Mouse (Mus musculus): ENCODE measurements around the gene Grk6. TPM values are rescaled to one million over a fixed set of nuclear protein-coding genes. Genes with fewer than 3 reads are reported as not detected.

Gene Grk6
- polyA plus RNA-seq, 1 experiment = 8.4 TPM

- H3K27me3 ChIP-seq (ENCODE audit: control insufficient read depth, insufficient read depth, low read length) = no peaks in the 10 kb centered on the region
- no peak overlapping the region for H3K4me3 ChIP-seq (ENCODE audit: control insufficient read depth, low read depth, low read length)
- H3K4me1 ChIP-seq (ENCODE audit: control insufficient read depth, insufficient read depth, low read length) = peaks cover 39% of the 10 kb centered on the region
- no peaks in the 10 kb centered on the region for H3K36me3 ChIP-seq (ENCODE audit: control insufficient read depth, insufficient read depth, low read length)
- H3K27ac ChIP-seq (ENCODE audit: control insufficient read depth, insufficient read depth, low read depth, low read length) = no peak overlapping the region
- TF ChIP-seq POLR2A (IDR thresholded peaks at IDR 0.05; ENCODE audit: control insufficient read depth, low read depth, low read length) (no peak), CTCF (IDR thresholded peaks at IDR 0.05; ENCODE audit: control insufficient read depth, insufficient read depth, insufficient replicate concordance, low read depth, low read length) (no peak)
Measured at GRCm38 (mm10) chr13:55479008-55479407, 34.1 kb downstream of the Grk6 start.

DNA sequence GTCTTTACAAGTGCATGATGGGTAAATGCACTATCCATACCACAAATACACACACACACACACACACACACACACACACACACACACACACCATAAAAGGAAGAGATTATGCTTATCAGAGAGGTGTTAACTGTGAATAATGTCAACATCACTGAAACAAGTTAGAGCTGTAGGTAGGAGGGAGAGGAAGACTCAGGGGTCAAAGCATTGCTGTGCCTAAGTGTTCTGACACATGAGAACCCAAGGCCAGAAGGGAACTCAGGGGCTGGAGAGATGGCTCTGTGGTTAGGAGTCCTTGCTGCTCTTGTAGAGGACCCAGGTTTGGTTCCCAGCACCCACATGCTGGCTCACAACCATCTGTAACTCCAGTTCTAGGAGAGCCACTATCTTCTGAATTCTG, 35.1 kb downstream of the Grk6 start:
- no peaks in the 10 kb centered on the region for H3K27me3 ChIP-seq (ENCODE audit: control insufficient read depth, insufficient read depth, low read length)
- TF ChIP-seq POLR2A (IDR thresholded peaks at IDR 0.05; ENCODE audit: control insufficient read depth, low read depth, low read length) = no peak
- TF ChIP-seq CTCF (IDR thresholded peaks at IDR 0.05; ENCODE audit: control insufficient read depth, insufficient read depth, insufficient replicate concordance, low read depth, low read length) = no peak
- H3K4me3 ChIP-seq (ENCODE audit: control insufficient read depth, low read depth, low read length) = no peak overlapping the region
- H3K4me1 ChIP-seq (ENCODE audit: control insufficient read depth, insufficient read depth, low read length) = peaks cover 35% of the 10 kb centered on the region
- H3K36me3 ChIP-seq (ENCODE audit: control insufficient read depth, insufficient read depth, low read length) = no peaks in the 10 kb centered on the region
- no peak overlapping the region for H3K27ac ChIP-seq (ENCODE audit: control insufficient read depth, insufficient read depth, low read depth, low read length)

DNA sequence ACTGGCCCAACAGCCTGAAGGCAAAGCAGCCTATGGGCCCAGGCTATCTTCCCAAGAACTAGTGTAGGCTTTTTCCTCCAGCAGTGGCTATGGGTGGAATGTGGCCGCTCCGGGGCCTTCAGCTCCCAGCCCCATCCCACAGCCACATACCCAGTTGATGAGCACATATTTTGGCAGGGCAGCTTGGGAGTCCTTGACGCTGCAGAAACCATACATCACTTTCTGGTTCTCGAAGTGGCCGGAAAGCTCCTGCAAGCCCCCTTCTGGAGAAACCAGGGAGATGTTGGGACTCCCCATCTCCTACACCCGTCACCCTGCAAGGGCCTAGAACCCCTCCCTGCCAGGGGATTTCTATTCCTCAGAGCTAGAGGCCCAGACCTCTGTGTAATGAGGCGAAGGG, 37.7 kb downstream of the Grk6 start:
- TF ChIP-seq CTCF (IDR thresholded peaks at IDR 0.05; ENCODE audit: control insufficient read depth, insufficient read depth, insufficient replicate concordance, low read depth, low read length) (no peak), POLR2A (IDR thresholded peaks at IDR 0.05; ENCODE audit: control insufficient read depth, low read depth, low read length) (no peak)
- Histone ChIP-seq H3K4me3 (ENCODE audit: control insufficient read depth, low read depth, low read length) (peak overlapping the region; percentile 79), H3K4me1 (ENCODE audit: control insufficient read depth, insufficient read depth, low read length) (peaks cover 42% of the 10 kb centered on the region), H3K27ac (ENCODE audit: control insufficient read depth, insufficient read depth, low read depth, low read length) (no peak overlapping the region; the same call in 1 of the 2 replicates), H3K27me3 (ENCODE audit: control insufficient read depth, insufficient read depth, low read length) (no peaks in the 10 kb centered on the region), H3K36me3 (ENCODE audit: control insufficient read depth, insufficient read depth, low read length) (no peaks in the 10 kb centered on the region)

DNA sequence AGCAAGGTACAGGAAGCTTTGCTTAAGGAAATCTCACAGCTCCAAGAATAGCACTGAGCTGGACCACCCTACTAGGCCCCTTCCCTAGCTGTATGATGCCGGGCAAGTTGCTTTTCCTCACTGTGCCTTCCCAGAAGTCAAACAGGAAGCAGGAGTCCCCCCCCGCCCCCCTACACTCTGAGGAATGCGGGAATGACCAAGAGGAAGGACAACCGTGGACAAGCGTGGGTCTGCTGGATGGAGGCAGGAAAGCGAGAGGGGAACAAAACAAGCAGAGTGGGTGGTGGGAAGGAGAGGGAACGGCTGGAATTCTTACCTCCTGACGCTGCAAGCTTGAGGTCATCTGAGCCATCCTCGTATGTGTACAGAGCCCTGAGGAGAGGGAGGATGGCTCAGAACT, 38.2 kb downstream of the Grk6 start:
- no peaks in the 10 kb centered on the region for H3K36me3 ChIP-seq (ENCODE audit: control insufficient read depth, insufficient read depth, low read length)
- H3K27ac ChIP-seq (ENCODE audit: control insufficient read depth, insufficient read depth, low read depth, low read length) = no peak overlapping the region; the same call in 1 of the 2 replicates
- H3K27me3 ChIP-seq (ENCODE audit: control insufficient read depth, insufficient read depth, low read length) = no peaks in the 10 kb centered on the region; the same call in none of the 2 replicates
- peaks cover 40% of the 10 kb centered on the region for H3K4me1 ChIP-seq (ENCODE audit: control insufficient read depth, insufficient read depth, low read length)
- TF ChIP-seq POLR2A (IDR thresholded peaks at IDR 0.05; ENCODE audit: control insufficient read depth, low read depth, low read length) (no peak), CTCF (IDR thresholded peaks at IDR 0.05; ENCODE audit: control insufficient read depth, insufficient read depth, insufficient replicate concordance, low read depth, low read length) (no peak)
- peak overlapping the region; percentile 79 for H3K4me3 ChIP-seq (ENCODE audit: control insufficient read depth, low read depth, low read length)

DNA sequence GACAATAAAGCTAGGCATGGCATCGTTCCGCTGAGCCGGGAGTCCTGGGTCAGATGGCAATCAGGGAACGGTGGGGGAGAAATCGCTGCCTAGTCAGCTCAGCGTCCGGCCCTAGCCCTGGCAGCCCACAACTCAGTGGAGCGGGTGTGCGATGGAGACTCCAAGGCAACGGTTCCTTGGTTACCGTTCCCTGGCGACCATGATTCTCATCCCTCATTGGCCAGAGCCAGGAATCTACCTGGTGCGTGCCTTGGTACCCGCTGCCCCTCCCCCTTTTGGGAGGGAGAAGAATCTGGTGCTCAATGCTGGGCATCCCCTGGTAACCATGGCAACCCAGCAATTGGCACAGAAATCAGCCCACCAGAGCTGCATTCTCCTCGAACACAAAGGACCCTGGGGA, 38.7 kb downstream of the Grk6 start:
- Histone ChIP-seq H3K36me3 (ENCODE audit: control insufficient read depth, insufficient read depth, low read length) (no peaks in the 10 kb centered on the region), H3K4me3 (ENCODE audit: control insufficient read depth, low read depth, low read length) (peak overlapping the region; percentile 79), H3K4me1 (ENCODE audit: control insufficient read depth, insufficient read depth, low read length) (peaks cover 43% of the 10 kb centered on the region)

GRCm38 (mm10) chr13:55484520-55485088, 39.7 kb downstream of the Grk6 start:
- Histone ChIP-seq H3K36me3 (ENCODE audit: control insufficient read depth, insufficient read depth, low read length) (no peaks in the 10 kb centered on the region), H3K4me3 (ENCODE audit: control insufficient read depth, low read depth, low read length) (peak overlapping the region; percentile 50), H3K4me1 (ENCODE audit: control insufficient read depth, insufficient read depth, low read length) (peaks cover 42% of the 10 kb centered on the region), H3K27ac (ENCODE audit: control insufficient read depth, insufficient read depth, low read depth, low read length) (no peak overlapping the region), H3K27me3 (ENCODE audit: control insufficient read depth, insufficient read depth, low read length) (no peaks in the 10 kb centered on the region; the same call in none of the 2 replicates)
- TF ChIP-seq CTCF (IDR thresholded peaks at IDR 0.05; ENCODE audit: control insufficient read depth, insufficient read depth, insufficient replicate concordance, low read depth, low read length) (no peak), POLR2A (IDR thresholded peaks at IDR 0.05; ENCODE audit: control insufficient read depth, low read depth, low read length) (no peak)

More for the DNA sequence above, 38.7 kb downstream of the Grk6 start:
- no peak overlapping the region for H3K27ac ChIP-seq (ENCODE audit: control insufficient read depth, insufficient read depth, low read depth, low read length)
- TF ChIP-seq POLR2A (IDR thresholded peaks at IDR 0.05; ENCODE audit: control insufficient read depth, low read depth, low read length) (peak; percentile 66; the same call in 1 of the 2 replicates), CTCF (IDR thresholded peaks at IDR 0.05; ENCODE audit: control insufficient read depth, insufficient read depth, insufficient replicate concordance, low read depth, low read length) (no peak)
- H3K27me3 ChIP-seq (ENCODE audit: control insufficient read depth, insufficient read depth, low read length) = no peaks in the 10 kb centered on the region; the same call in none of the 2 replicates

DNA sequence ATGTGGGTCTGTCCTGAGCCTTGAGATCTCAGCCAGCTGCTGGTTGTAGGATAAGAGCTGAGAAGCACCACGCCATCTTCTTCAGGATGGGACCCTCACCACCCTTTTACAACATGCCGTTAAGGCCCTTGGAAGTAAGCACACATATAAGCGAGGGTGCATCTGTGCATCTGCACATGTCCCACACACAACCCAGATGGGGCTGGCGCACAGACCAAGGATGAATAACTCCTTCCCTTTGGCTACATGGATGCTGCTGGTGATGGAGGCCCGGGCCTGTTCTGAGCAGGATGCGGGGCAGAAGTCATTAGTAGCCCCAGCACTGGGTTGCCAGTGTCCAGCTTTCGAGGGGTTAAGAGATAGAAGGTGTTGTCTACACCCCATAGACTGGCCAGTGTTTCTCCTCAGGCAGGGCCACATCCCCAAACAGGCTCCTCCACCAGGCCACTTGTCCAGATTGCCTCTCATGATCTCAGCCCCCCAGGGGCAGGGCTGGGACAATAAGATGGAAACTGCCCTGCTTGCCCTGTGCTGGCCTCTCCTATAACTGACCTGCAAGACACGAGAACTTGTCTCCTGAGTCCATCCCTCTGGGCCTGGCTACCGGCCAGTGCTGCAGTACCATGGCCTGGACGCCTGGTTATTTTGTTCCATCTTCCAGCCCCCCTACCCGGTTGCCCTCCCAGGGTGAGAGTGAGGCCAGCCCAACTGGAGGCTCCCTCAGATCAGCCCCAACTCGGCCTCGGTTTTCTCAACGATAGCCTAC, 41.3 kb downstream of the Grk6 start:
- no peaks in the 10 kb centered on the region; the same call in none of the 2 replicates for H3K27me3 ChIP-seq (ENCODE audit: control insufficient read depth, insufficient read depth, low read length)
- TF ChIP-seq POLR2A (IDR thresholded peaks at IDR 0.05; ENCODE audit: control insufficient read depth, low read depth, low read length) (no peak), CTCF (IDR thresholded peaks at IDR 0.05; ENCODE audit: control insufficient read depth, insufficient read depth, insufficient replicate concordance, low read depth, low read length) (no peak)
- no peak overlapping the region for H3K27ac ChIP-seq (ENCODE audit: control insufficient read depth, insufficient read depth, low read depth, low read length)
- H3K4me1 ChIP-seq (ENCODE audit: control insufficient read depth, insufficient read depth, low read length) = peaks cover 42% of the 10 kb centered on the region
- no peak overlapping the region; the same call in 1 of the 2 replicates for H3K4me3 ChIP-seq (ENCODE audit: control insufficient read depth, low read depth, low read length)
- no peaks in the 10 kb centered on the region for H3K36me3 ChIP-seq (ENCODE audit: control insufficient read depth, insufficient read depth, low read length)

Data from testis, adult 2 months (tissue).